Comparison of ENCODE assay signal across 25 mouse cellular contexts in genomic region chr5:107077900-107078299, GRCm38 (mm10).
DNase-seq lines count a peak whose midpoint lies in the region; ATAC-seq lines count a peak whose summit lies in the region.
"Had no signal": no experiment of that assay in that cellular context is flagged by ENCODE, and none has a peak within 500 bp of the region (broad histone marks: within the 10 kb centered on the region; RNA-seq: fewer than 3 reads in every experiment).

No protein-coding gene starts in this region.

- ATAC-seq in heart, embryonic 11.5 days (replicated peaks; ENCODE audit: insufficient number of reproducible peaks, low FRiP score, low TSS enrichment) = no peak
- no peak for ATAC-seq in heart, embryonic 12.5 days (ENCODE audit: insufficient number of reproducible peaks, low FRiP score)
- ATAC-seq: activated CD4-positive, CD25-positive, alpha-beta regulatory T cell, adult 4 months; forebrain, embryonic 15.5 days; intestine, postnatal 0 days had no signal

- intact Hi-C loops in gastrocnemius, postnatal 14 days (cut with DNase I; ENCODE audit: low total_unique reads) = no loop called here
- intact Hi-C loops in gastrocnemius, postnatal 36 days (cut with DNase I) = no loop called here

- H3K9ac ChIP-seq in heart, embryonic 11.5 days (ENCODE audit: low read depth, low read length) = no peak overlapping the region
- H3K9ac ChIP-seq in heart, embryonic 12.5 days = no peak overlapping the region
- H3K9ac ChIP-seq: embryonic facial prominence, embryonic 13.5 days; forebrain, embryonic 12.5 days; forebrain, embryonic 15.5 days; hindbrain, embryonic 12.5 days; hindbrain, embryonic 15.5 days had no signal

- no peak overlapping the region for H3K4me3 ChIP-seq in heart, embryonic 11.5 days (ENCODE audit: low read depth, low read length)
- no peak overlapping the region for H3K4me3 ChIP-seq in heart, embryonic 12.5 days
- H3K4me3 ChIP-seq: embryonic facial prominence, embryonic 10.5 days; embryonic facial prominence, embryonic 13.5 days; erythroblast, embryonic 14.5 days; forebrain, embryonic 12.5 days; forebrain, embryonic 15.5 days; hindbrain, embryonic 12.5 days; hindbrain, embryonic 15.5 days had no signal

- H3K27me3 ChIP-seq in heart, embryonic 11.5 days (ENCODE audit: control insufficient read depth, insufficient read depth, low read length) = no peaks in the 10 kb centered on the region
- H3K27me3 ChIP-seq in heart, embryonic 12.5 days (replicated peaks) = no peaks in the 10 kb centered on the region
- H3K27me3 ChIP-seq: hindbrain, embryonic 12.5 days; hindbrain, embryonic 15.5 days had no signal

- WGBS in heart, embryonic 11.5 days (ENCODE audit: insufficient replicate concordance) = 92% methylated on average over 7 of the region's 7 CpGs
- 89% methylated on average over 7 of the region's 7 CpGs for WGBS in heart, embryonic 12.5 days

- peaks cover 19% of the 10 kb centered on the region for H3K4me1 ChIP-seq in heart, embryonic 11.5 days (ENCODE audit: control insufficient read depth, insufficient read depth, low read length)
- H3K4me1 ChIP-seq in heart, embryonic 12.5 days (replicated peaks) = peaks cover 39% of the 10 kb centered on the region

- 0 out of 2 replicates have a peak overlapping the region, but pooled peaks have one; percentile 10 for H3K27ac ChIP-seq in heart, embryonic 11.5 days (ENCODE audit: low read depth, low read length)
- no peak overlapping the region for H3K27ac ChIP-seq in heart, embryonic 12.5 days (ENCODE audit: poor library complexity, severe bottlenecking)
- H3K27ac ChIP-seq: embryonic facial prominence, embryonic 10.5 days; embryonic facial prominence, embryonic 13.5 days; forebrain, embryonic 12.5 days; forebrain, embryonic 15.5 days; hindbrain, embryonic 12.5 days; hindbrain, embryonic 15.5 days had no signal

- H3K36me3 ChIP-seq in heart, embryonic 11.5 days (ENCODE audit: control insufficient read depth, insufficient read depth, low read length) = no peaks in the 10 kb centered on the region
- no peaks in the 10 kb centered on the region for H3K36me3 ChIP-seq in heart, embryonic 12.5 days
- H3K36me3 ChIP-seq: embryonic facial prominence, embryonic 10.5 days; embryonic facial prominence, embryonic 13.5 days; forebrain, embryonic 12.5 days; forebrain, embryonic 15.5 days; hindbrain, embryonic 12.5 days; hindbrain, embryonic 15.5 days had no signal

- no peaks in the 10 kb centered on the region for H3K9me3 ChIP-seq in heart, embryonic 11.5 days (replicated peaks; ENCODE audit: control insufficient read depth, low read length)
- H3K9me3 ChIP-seq in heart, embryonic 12.5 days (replicated peaks) = no peaks in the 10 kb centered on the region
- H3K9me3 ChIP-seq: embryonic facial prominence, embryonic 10.5 days; embryonic facial prominence, embryonic 13.5 days; forebrain, embryonic 12.5 days; forebrain, embryonic 15.5 days; hindbrain, embryonic 12.5 days; hindbrain, embryonic 15.5 days had no signal

- peak; percentile 51 for DNase-seq in gastrocnemius, adult 18-20 months (ENCODE audit: low spot score)
- DNase-seq in gastrocnemius, postnatal 14 days = no peak
- peak; percentile 21 to 43 for DNase-seq in gastrocnemius, postnatal 36 days
- DNase-seq in gastrocnemius, postnatal 10 days = no peak
- peak; percentile 39 for DNase-seq in skeletal muscle tissue, adult 2 months (ENCODE audit: low read depth, low spot score)
- no peak for DNase-seq in frontal cortex, postnatal 10 days (ENCODE audit: low spot score in 2 of 2)
- DNase-seq: adrenal gland, adult 8-10 months; adrenal gland, postnatal 25 days; cerebellum, adult 11-12 months; cerebellum, adult 8-10 months; cerebellum, postnatal 10 days; cerebellum, postnatal 36 days; embryo, embryonic 11 days; kidney, adult 2 months had no signal

- H3K4me2 ChIP-seq in heart, embryonic 11.5 days = no peak overlapping the region
- no peak overlapping the region for H3K4me2 ChIP-seq in heart, embryonic 12.5 days
- H3K4me2 ChIP-seq: embryonic facial prominence, embryonic 13.5 days; forebrain, embryonic 12.5 days; forebrain, embryonic 15.5 days; hindbrain, embryonic 12.5 days; hindbrain, embryonic 15.5 days had no signal

Comparison
In these comparisons a context has a peak if more than half of its experiments do, and no peak if none do; other contexts are left out.
1. DNase-seq: peak in gastrocnemius, adult 18-20 months (single experiment), gastrocnemius, postnatal 36 days (2 of 2) and skeletal muscle tissue, adult 2 months (single experiment); none in gastrocnemius, postnatal 14 days (single experiment), gastrocnemius, postnatal 10 days (single experiment) and frontal cortex, postnatal 10 days (0 of 2).